Mouse (Mus musculus) midbrain, postnatal 0 days (tissue): Measurements from ENCODE around the gene Pex11b. TPM values are rescaled to one million over a fixed set of nuclear protein-coding genes. Genes with fewer than 3 reads are reported as not detected.

Source experiments
- ATAC-seq: fragments of 200-750 bp; cut with Nextera tagmentation; 2 replicates; pipeline ENCODE4 v1.8.0; 2017; ENCODE audit warnings: moderate number of reproducible peaks, mild to moderate bottlenecking, moderate TSS enrichment, moderate library complexity; ENCODE audit not compliant: low FRiP score
- DNase-seq: peaks from one replicate; pipeline ENCODE4 v3.0.0-alpha.2; 2015; ENCODE audit warnings: low spot score
- H3K27ac ChIP-seq: fragments of 300-500 bp; sonication (generic); 2 replicates; pipeline ENCODE4 v1.5.1; 2014; ENCODE audit warnings: low read depth, mild to moderate bottlenecking, low read length, mixed read lengths
- H3K27me3 ChIP-seq: fragments of 300-500 bp; sonication (generic); 2 replicates; pipeline ENCODE4 v1.6.1; 2014; ENCODE audit warnings: low read length, control low read depth, mixed read lengths; ENCODE audit not compliant: insufficient read depth
- H3K36me3 ChIP-seq: fragments of 300-500 bp; sonication (generic); 2 replicates; pipeline ENCODE4 v1.6.1; 2014; ENCODE audit warnings: low read length, control low read depth, mixed read lengths; ENCODE audit not compliant: insufficient read depth
- H3K4me1 ChIP-seq: fragments of 300-500 bp; sonication (generic); 2 replicates; pipeline ENCODE4 v1.6.1; 2014; ENCODE audit warnings: mild to moderate bottlenecking, control low read depth, antibody characterized with exemption, low read length, mixed read lengths; ENCODE audit not compliant: insufficient read depth
- H3K4me2 ChIP-seq: fragments of 300-500 bp; sonication (generic); 2 replicates; pipeline ENCODE4 v1.6.1; 2014; ENCODE audit warnings: low read depth, mild to moderate bottlenecking, low read length, mixed read lengths; ENCODE audit not compliant: poor library complexity, severe bottlenecking
- H3K4me3 ChIP-seq: fragments of 300-500 bp; sonication (generic); 2 replicates; pipeline ENCODE4 v1.5.1; 2014; ENCODE audit warnings: low read depth, mild to moderate bottlenecking, low read length, moderate library complexity
- H3K9ac ChIP-seq: fragments of 300-500 bp; sonication (generic); replicated peaks from 2 replicates; pipeline ENCODE4 v1.6.1; 2014; ENCODE audit warnings: mild to moderate bottlenecking, low read length, moderate library complexity, mixed read lengths; ENCODE audit not compliant: poor library complexity, severe bottlenecking
- H3K9me3 ChIP-seq: fragments of 300-500 bp; sonication (generic); 2 replicates; pipeline ENCODE4 v1.6.1; 2016; ENCODE audit warnings: low read length, control low read depth
- CTCF ChIP-seq: IDR thresholded peaks from 2 replicates; pipeline ENCODE4 v1.5.1; 2016; ENCODE audit warnings: antibody characterized with exemption, mild to moderate bottlenecking
- WGBS: fragments of 180-500 bp; shearing (Covaris S2); extraction: QIAGEN DNeasy Blood & Tissue Kit; methylation state at CpG from one replicate; pipeline ENCODE4 v1.1.7; 2014; 5-methylcytosine and 5-hydroxymethylcytosine counted together
- polyA plus RNA-seq: library from polyadenylated mRNA; unstranded; fragments of >200 nt; fragmentation: Nextera tagmentation; extraction: Ambion mirVana; gene quantifications from 2 replicates; pipeline ENCODE4 v1.2.1, GENCODE M21; 2015
- total RNA-seq: library from RNA; depleted of rRNA; stranded (reverse); fragments of >200 nt; gene quantifications from 2 replicates; pipeline ENCODE4 v1.2.3, GENCODE M21; 2014

The Pex11b gene
- total and polyA plus RNA-seq, 2 experiments from 2014 or later, result 52.3 to 75.9 TPM

DNA sequence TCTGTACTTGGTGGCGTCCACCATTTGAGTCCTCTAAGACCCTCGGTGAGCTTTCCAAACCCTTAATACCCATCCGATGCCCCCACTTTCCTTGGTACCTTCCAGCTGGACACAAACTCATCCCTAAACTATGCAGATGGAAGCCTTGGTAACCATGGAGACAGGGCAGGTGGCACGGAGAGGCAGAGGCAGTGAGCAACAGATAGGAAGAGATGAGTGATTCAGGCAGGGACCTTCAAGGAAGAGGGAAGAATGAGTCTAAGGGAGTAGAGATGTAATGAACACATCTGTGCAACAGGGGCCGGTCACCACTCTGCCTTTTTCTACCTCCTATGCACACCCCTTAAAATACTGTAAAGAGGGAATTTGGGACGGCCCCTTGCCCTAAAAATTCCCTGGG is 39.5 kb upstream of the Pex11b start:
- TF ChIP-seq CTCF, result peak; percentile 4
- 21% methylated on average over 6 of the region's 6 CpGs for whole genome bisulfite sequencing
- peak overlapping the region; percentile 77 for H3K27ac ChIP-seq
- DNase-seq, result peak; percentile 44
- no peaks in the 10 kb centered on the region for H3K36me3 ChIP-seq
- no peaks in the 10 kb centered on the region for H3K27me3 ChIP-seq
- peak overlapping the region; percentile 60 for H3K4me3 ChIP-seq
- peaks cover 8% of the 10 kb centered on the region; the same call in 1 of the 2 replicates for H3K4me1 ChIP-seq
- H3K4me2 ChIP-seq, result peak overlapping the region; percentile 96
- H3K9ac ChIP-seq, result peak overlapping the region; percentile 81
- no peaks in the 10 kb centered on the region for H3K9me3 ChIP-seq
- no peak for ATAC-seq

GRCm38 (mm10) chr3:96596228-96596707 is 38.9 kb upstream of the Pex11b start, which contains the start of gene Ankrd34a:
Gene Ankrd34a (plus strand): TSS chr3:96596636.
- DNase-seq, result peak; percentile 60
- Histone ChIP-seq H3K27me3 (no peaks in the 10 kb centered on the region), H3K27ac (peak within 1 kb of the TSS; percentile 77), H3K4me1 (peaks cover 8% of the 10 kb centered on the region; the same call in 1 of the 2 replicates), H3K36me3 (no peaks in the 10 kb centered on the region), H3K9ac (peak within 1 kb of the TSS; percentile 81), H3K4me3 (peak within 1 kb of the TSS; percentile 60), H3K9me3 (no peaks in the 10 kb centered on the region), H3K4me2 (peak within 1 kb of the TSS; percentile 96)
- ATAC-seq, result peak; percentile 12
- WGBS, result under 1% methylated on average over 20 of the region's 23 CpGs
- TF ChIP-seq CTCF, result no peak

GRCm38 (mm10) chr3:96596855-96597254 is 38.3 kb upstream of the Pex11b start:
- peak; percentile 11; the same call in 1 of the 2 replicates for ATAC-seq
- Histone ChIP-seq H3K4me1 (peaks cover 9% of the 10 kb centered on the region; the same call in 1 of the 2 replicates), H3K4me3 (peak overlapping the region; percentile 60), H3K27me3 (no peaks in the 10 kb centered on the region), H3K27ac (peak overlapping the region; percentile 77), H3K9me3 (no peaks in the 10 kb centered on the region), H3K9ac (peak overlapping the region; percentile 81), H3K4me2 (peak overlapping the region; percentile 96), H3K36me3 (no peaks in the 10 kb centered on the region)
- peak; percentile 38 for DNase-seq
- TF ChIP-seq CTCF, result no peak
- 2% methylated on average over 11 of the region's 12 CpGs for WGBS

GRCm38 (mm10) chr3:96597435-96597891 is 37.7 kb upstream of the Pex11b start:
- no peaks in the 10 kb centered on the region for H3K27me3 ChIP-seq
- peaks cover 11% of the 10 kb centered on the region; the same call in 1 of the 2 replicates for H3K4me1 ChIP-seq
- H3K9ac ChIP-seq, result peak overlapping the region; percentile 81
- under 1% methylated on average over 40 of the region's 40 CpGs for WGBS
- H3K36me3 ChIP-seq, result no peaks in the 10 kb centered on the region
- H3K4me2 ChIP-seq, result peak overlapping the region; percentile 96
- no peaks in the 10 kb centered on the region for H3K9me3 ChIP-seq
- TF ChIP-seq CTCF, result no peak
- peak; percentile 50 for DNase-seq
- H3K4me3 ChIP-seq, result peak overlapping the region; percentile 60
- H3K27ac ChIP-seq, result peak overlapping the region; percentile 77
- ATAC-seq, result no peak

- Histone ChIP-seq H3K27me3 (no peaks in the 10 kb centered on the region), H3K4me3 (peak overlapping the region; percentile 60), H3K9me3 (no peaks in the 10 kb centered on the region), H3K36me3 (no peaks in the 10 kb centered on the region), H3K4me1 (peaks cover 16% of the 10 kb centered on the region; the same call in 1 of the 2 replicates), H3K4me2 (peak overlapping the region; percentile 96), H3K27ac (peak overlapping the region; percentile 77), H3K9ac (peak overlapping the region; percentile 81)
- DNase-seq (peak; percentile 79), ATAC-seq (no peak)
- WGBS, result 2% methylated on average over 51 of the region's 54 CpGs
- no peak for TF ChIP-seq CTCF
Measured at GRCm38 (mm10) chr3:96598156-96599068, 36.8 kb upstream of the Pex11b start.

GRCm38 (mm10) chr3:96599069-96599393 is 36.1 kb upstream of the Pex11b start:
- DNase-seq (no peak), ATAC-seq (no peak)
- Histone ChIP-seq H3K36me3 (no peaks in the 10 kb centered on the region), H3K9ac (no peak overlapping the region), H3K27ac (no peak overlapping the region), H3K4me3 (peak overlapping the region; percentile 60), H3K4me1 (peaks cover 20% of the 10 kb centered on the region; the same call in 1 of the 2 replicates), H3K9me3 (no peaks in the 10 kb centered on the region), H3K27me3 (no peaks in the 10 kb centered on the region), H3K4me2 (peak overlapping the region; percentile 96)
- WGBS, result 57% methylated on average over 8 of the region's 8 CpGs
- TF ChIP-seq CTCF, result no peak
